Mouse (Mus musculus): Measurements from ENCODE around the gene Lama2.

DNA sequence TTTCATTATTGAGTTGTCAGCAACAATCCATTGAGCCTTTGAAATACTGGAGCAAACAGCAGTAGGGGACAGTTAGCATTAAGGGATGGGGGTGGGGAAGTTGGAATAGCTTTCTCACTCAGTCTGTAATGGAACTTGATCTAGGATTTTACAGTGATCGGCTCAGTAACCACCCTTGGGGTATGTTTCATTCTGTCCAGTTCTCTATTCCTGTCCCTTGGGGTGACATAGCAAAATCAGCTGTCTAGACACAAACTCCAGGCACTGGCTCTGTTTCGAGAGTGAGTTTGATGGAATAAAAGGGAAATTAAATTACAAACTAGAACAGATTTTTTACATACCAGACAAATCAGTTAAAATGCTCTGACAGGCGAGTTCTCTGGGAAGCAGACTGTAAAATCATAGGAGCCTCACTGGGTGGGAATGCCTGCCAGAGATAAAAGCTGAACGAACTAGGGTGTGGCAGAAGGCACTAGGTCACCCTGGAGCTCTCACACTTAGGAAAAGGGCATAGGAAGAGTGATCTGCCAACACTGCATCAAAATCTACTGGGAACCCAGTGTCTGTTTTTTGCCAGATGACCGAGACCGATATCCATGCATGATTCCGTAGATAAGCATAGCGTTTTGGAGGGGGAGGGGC lies 33.3 kb upstream of the Lama2 start:
- no peak for TF ChIP-seq CTCF (IDR thresholded peaks at IDR 0.05; ENCODE audit: extremely low read depth, insufficient read depth, insufficient read length, insufficient replicate concordance)
- TF ChIP-seq POLR2A (IDR thresholded peaks at IDR 0.05; ENCODE audit: low read depth, low read length): no peak

Data from spleen, adult 2 months (tissue).